Mouse (Mus musculus) megakaryocyte, embryonic 14.5 days (primary cell): ENCODE results near the gene Ccdc157.

Experiments
- FLI1 ChIP-seq: IDR thresholded peaks from 2 replicates; pipeline ENCODE4 v1.6.1; 2012; ENCODE audit warnings: low read length, inconsistent platforms, mixed read lengths
- GATA1 ChIP-seq: IDR thresholded peaks from 3 replicates; pipeline ENCODE4 v1.6.1; 2012; ENCODE audit warnings: mixed read lengths, low read length, inconsistent platforms, borderline replicate concordance

GRCm38 (mm10) chr11:4187318-4187700, 27.2 kb upstream of the Ccdc157 start:
- TF ChIP-seq GATA1 = no peak
- TF ChIP-seq FLI1 = no peak
